Mouse (Mus musculus) cerebellum, adult 18-20 months (tissue): ENCODE data around the gene Rxfp4.
A peak's percentile ranks its signal among the peaks of the same experiment; 100 is the strongest.
"Not testable (repeated sequence)": the region's sequence is repeated elsewhere in the genome, so short reads cannot be mapped to it uniquely, and the experiment has no call there.

ENCODE experiments used
- DNase-seq, 2 experiments: peaks; one replicate each; pipeline ENCODE4 v3.0.0; 2021

The Rxfp4 gene

GRCm38 (mm10) chr3:88607065-88607757, 45.7 kb downstream of the Rxfp4 start:
- peak; percentile 90 to 94 for DNase-seq

DNA sequence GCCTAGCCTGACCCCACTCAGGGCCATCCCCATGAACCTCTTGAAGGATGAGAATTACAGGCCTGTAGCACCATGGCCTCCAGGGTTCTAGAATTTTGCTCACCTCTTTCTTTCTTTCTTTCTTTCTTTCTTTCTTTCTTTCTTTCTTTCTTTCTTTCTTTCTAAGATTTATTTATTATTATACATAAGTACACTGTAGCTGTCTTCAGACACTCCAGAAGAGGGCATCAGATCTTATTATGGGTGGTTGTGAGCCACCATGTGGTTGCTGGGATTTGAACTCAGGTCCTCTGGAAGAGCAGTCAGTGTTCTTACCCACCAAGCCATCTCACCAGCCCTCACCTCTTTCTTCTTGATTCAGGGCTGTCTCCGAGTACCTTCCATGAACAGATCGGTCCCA, 47.3 kb downstream of the Rxfp4 start, which contains the start of gene Arhgef2:
Gene Arhgef2 (plus strand): TSS at position 301 of the 400 bp plus-strand sequence.
- not testable (repeated sequence) for DNase-seq

GRCm38 (mm10) chr3:88604863-88605262, 48.1 kb downstream of the Rxfp4 start:
- no peak for DNase-seq

DNA sequence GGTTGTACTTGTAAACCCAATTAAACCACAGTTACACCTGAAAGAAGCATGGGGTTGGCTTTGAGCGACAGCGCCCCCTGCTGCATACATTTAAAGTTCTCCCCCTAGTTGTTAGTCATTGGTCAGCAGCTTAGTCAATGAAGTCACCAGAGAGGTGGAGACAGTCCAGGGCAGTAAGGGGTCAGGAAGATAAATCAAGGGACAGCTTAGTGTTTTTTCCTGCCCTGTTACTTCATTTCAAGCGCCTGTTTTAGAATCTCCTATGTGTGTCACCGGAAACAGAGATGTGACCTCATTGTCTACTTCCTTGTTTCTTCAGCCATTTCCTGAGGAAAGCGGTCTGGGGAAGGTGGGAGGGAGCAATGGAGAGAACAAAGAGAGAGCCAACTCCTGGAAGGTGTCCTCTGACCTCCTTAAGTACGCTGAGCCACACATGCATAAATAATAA, 49.2 kb downstream of the Rxfp4 start:
- peak; percentile 57 to 68 for DNase-seq

- DNase-seq = no peak
These were observed 50.5 kb downstream of the Rxfp4 start for GRCm38 (mm10) chr3:88602466-88602865.
